Mouse (Mus musculus): ENCODE measurements around the gene Vmn1r116. TPM values are rescaled to one million over a fixed set of nuclear protein-coding genes. Genes with fewer than 3 reads are reported as not detected.
"Not testable (repeated sequence)": the region's sequence is repeated elsewhere in the genome, so short reads cannot be mapped to it uniquely, and the experiment has no call there.

The Vmn1r116 gene
- polyA plus RNA-seq (2015; fragmentation: Nextera tagmentation; extraction: Ambion mirVana): not detected in 2 replicates

- H3K4me3 ChIP-seq (replicated peaks; ENCODE audit: low read length); ATAC-seq: not testable (repeated sequence)
- 61% methylated on average over 3 of the region's 3 CpGs for WGBS
Measured at GRCm38 (mm10) chr7:20871956-20872355, at the start of gene Vmn1r116. Vmn1r116 (plus strand) TSS chr7:20872256.

GRCm38 (mm10) chr7:20844885-20845284 lies 27.2 kb upstream of the Vmn1r116 start, which contains the start of gene Vmn1r115:
Vmn1r115 (minus strand) TSS chr7:20844985.
- H3K4me1 ChIP-seq (replicated peaks; ENCODE audit: control insufficient read depth, insufficient read depth, low read length); H3K36me3 ChIP-seq (ENCODE audit: control insufficient read depth, insufficient read depth); H3K9me3 ChIP-seq (ENCODE audit: control insufficient read depth, low read length); H3K27ac ChIP-seq (ENCODE audit: low read length); H3K4me3 ChIP-seq (replicated peaks; ENCODE audit: low read length); H3K9ac ChIP-seq (replicated peaks; ENCODE audit: low read depth, low read length); H3K27me3 ChIP-seq (replicated peaks; ENCODE audit: control insufficient read depth, insufficient read depth, low read length); ATAC-seq; H3K4me2 ChIP-seq (ENCODE audit: low read length): not testable (repeated sequence)
- 92% methylated on average over 1 of the region's 3 CpGs for WGBS

More at GRCm38 (mm10) chr7:20871956-20872355, at the start of gene Vmn1r116:
- H3K36me3 ChIP-seq (ENCODE audit: control insufficient read depth, insufficient read depth); H3K4me1 ChIP-seq (replicated peaks; ENCODE audit: control insufficient read depth, insufficient read depth, low read length); H3K9me3 ChIP-seq (ENCODE audit: control insufficient read depth, low read length); H3K4me2 ChIP-seq (ENCODE audit: low read length); H3K27ac ChIP-seq (ENCODE audit: low read length); H3K9ac ChIP-seq (replicated peaks; ENCODE audit: low read depth, low read length); H3K27me3 ChIP-seq (replicated peaks; ENCODE audit: control insufficient read depth, insufficient read depth, low read length): not testable (repeated sequence)

- H3K36me3 ChIP-seq (ENCODE audit: control insufficient read depth, insufficient read depth); H3K27ac ChIP-seq (ENCODE audit: low read length); H3K4me3 ChIP-seq (replicated peaks; ENCODE audit: low read length); H3K27me3 ChIP-seq (replicated peaks; ENCODE audit: control insufficient read depth, insufficient read depth, low read length); H3K4me1 ChIP-seq (replicated peaks; ENCODE audit: control insufficient read depth, insufficient read depth, low read length); H3K4me2 ChIP-seq (ENCODE audit: low read length); H3K9me3 ChIP-seq (ENCODE audit: control insufficient read depth, low read length); ATAC-seq; H3K9ac ChIP-seq (replicated peaks; ENCODE audit: low read depth, low read length): not testable (repeated sequence)
- WGBS: no CpG with 5 or more reads among the region's 2 CpGs
Measured at GRCm38 (mm10) chr7:20884021-20884420, 12.0 kb downstream of the Vmn1r116 start, which contains the start of gene Vmn1r117. Vmn1r117 (minus strand) TSS chr7:20884121.

- not testable (repeated sequence) for H3K9me3 ChIP-seq (ENCODE audit: control insufficient read depth, low read length); H3K27me3 ChIP-seq (replicated peaks; ENCODE audit: control insufficient read depth, insufficient read depth, low read length); H3K4me3 ChIP-seq (replicated peaks; ENCODE audit: low read length); H3K36me3 ChIP-seq (ENCODE audit: control insufficient read depth, insufficient read depth); H3K9ac ChIP-seq (replicated peaks; ENCODE audit: low read depth, low read length); H3K4me2 ChIP-seq (ENCODE audit: low read length); H3K4me1 ChIP-seq (replicated peaks; ENCODE audit: control insufficient read depth, insufficient read depth, low read length); H3K27ac ChIP-seq (ENCODE audit: low read length); ATAC-seq
- no CpG with 5 or more reads among the region's 2 CpGs for WGBS
Measured at GRCm38 (mm10) chr7:20912247-20912646, 40.2 kb downstream of the Vmn1r116 start, which contains the start of gene Vmn1r118. Vmn1r118 (minus strand) TSS chr7:20912347.

Other genes starting within 250 kb of the Vmn1r116 start
- not detected in 2 replicates for gene Vmn1r107, start 203.3 kb upstream of the Vmn1r116 start, polyA plus RNA-seq (2015; fragmentation: Nextera tagmentation; extraction: Ambion mirVana)
- gene Vmn1r111, start 169.0 kb upstream of the Vmn1r116 start, polyA plus RNA-seq (2015; fragmentation: Nextera tagmentation; extraction: Ambion mirVana): not detected in 2 replicates
- not detected in 2 replicates for gene Gm10668, start 141.6 kb upstream of the Vmn1r116 start, polyA plus RNA-seq (2015; fragmentation: Nextera tagmentation; extraction: Ambion mirVana)
- gene Vmn1r112, start 101.1 kb upstream of the Vmn1r116 start, polyA plus RNA-seq (2015; fragmentation: Nextera tagmentation; extraction: Ambion mirVana): not detected in 2 replicates
- not detected in 2 replicates for gene Vmn1r113, start 85.0 kb upstream of the Vmn1r116 start, polyA plus RNA-seq (2015; fragmentation: Nextera tagmentation; extraction: Ambion mirVana)
- gene Vmn1r114, start 60.1 kb upstream of the Vmn1r116 start, polyA plus RNA-seq (2015; fragmentation: Nextera tagmentation; extraction: Ambion mirVana): not detected in 2 replicates
- gene Vmn1r115, start 27.3 kb upstream of the Vmn1r116 start, polyA plus RNA-seq (2015; fragmentation: Nextera tagmentation; extraction: Ambion mirVana): not detected in 2 replicates
- not detected in 2 replicates for gene Vmn1r117, start 11.9 kb downstream of the Vmn1r116 start, polyA plus RNA-seq (2015; fragmentation: Nextera tagmentation; extraction: Ambion mirVana)
- gene Vmn1r118, start 40.1 kb downstream of the Vmn1r116 start, polyA plus RNA-seq (2015; fragmentation: Nextera tagmentation; extraction: Ambion mirVana): not detected in 2 replicates
- gene Vmn1r119, start 140.2 kb downstream of the Vmn1r116 start, polyA plus RNA-seq (2015; fragmentation: Nextera tagmentation; extraction: Ambion mirVana): not detected in 2 replicates
- not detected in 2 replicates for gene Vmn1r120, start 181.5 kb downstream of the Vmn1r116 start, polyA plus RNA-seq (2015; fragmentation: Nextera tagmentation; extraction: Ambion mirVana)
- gene Vmn1r121, start 226.3 kb downstream of the Vmn1r116 start, polyA plus RNA-seq (2015; fragmentation: Nextera tagmentation; extraction: Ambion mirVana): not detected in 2 replicates